Mouse (Mus musculus) kidney, adult 2 months (tissue): ENCODE measurements at regions not wholly inside any gene's neighbourhood (a gene's known extent, or its start where the extent isn't known, plus 50 kb on each side); places are given as distances from the start of the nearest gene placed in this dataset.

ENCODE experiments used
- CTCF ChIP-seq: fragments of 200-500 bp; conservative IDR thresholded peaks from 2 replicates; pipeline ENCODE4 v1.5.1; 2011; ENCODE audit warnings: low read depth, mild to moderate bottlenecking, control low read depth, low read length, moderate library complexity, mixed read lengths; ENCODE audit not compliant: insufficient read depth, insufficient read length
- POLR2A ChIP-seq: fragments of 200-500 bp; IDR thresholded peaks from one replicate; pipeline ENCODE4 v1.6.1; 2011; ENCODE audit warnings: low read depth, low read length, control low read depth

GRCm38 (mm10) chr13:112188741-112189476 is 99.3 kb upstream of the Ankrd55 start:
- no peak for TF ChIP-seq POLR2A
- no peak for TF ChIP-seq CTCF
